Mouse (Mus musculus) CH12.LX (cell line): ENCODE measurements around the gene Nup133.

Experiments used
- CTCF ChIP-seq, 2 experiments: IDR thresholded peaks in 1 of 2; conservative IDR thresholded peaks in 1 of 2; 2 replicates each; pipeline ENCODE4 v1.5.1; 2011 to 2012; ENCODE audit warnings: low read depth in 2 of 2, low read length in 2 of 2, improper control_type of control experiment in 1 of 2, inconsistent platforms in 1 of 2, mild to moderate bottlenecking in 1 of 2, moderate library complexity in 1 of 2
- ELF1 ChIP-seq: IDR thresholded peaks from 2 replicates; pipeline ENCODE4 v1.6.1; 2014; ENCODE audit warnings: low read depth, mild to moderate bottlenecking, inconsistent platforms, low read length, improper control_type of control experiment
- EP300 ChIP-seq: IDR thresholded peaks from 2 replicates; pipeline ENCODE4 v1.6.1; 2011; ENCODE audit warnings: low read length, improper control_type of control experiment
- MAX ChIP-seq: IDR thresholded peaks from 2 replicates; pipeline ENCODE4 v1.6.1; 2011; ENCODE audit warnings: low read length, improper control_type of control experiment
- NELFE ChIP-seq: IDR thresholded peaks from 2 replicates; pipeline ENCODE4 v1.6.1; 2011; ENCODE audit warnings: low read depth, low read length, improper control_type of control experiment
- POLR2A ChIP-seq: IDR thresholded peaks from 2 replicates; pipeline ENCODE4 v1.6.1; 2011; ENCODE audit warnings: low read depth, mild to moderate bottlenecking, improper control_type of control experiment, low read length
- SIN3A ChIP-seq: IDR thresholded peaks from 2 replicates; pipeline ENCODE4 v1.6.1; 2012; ENCODE audit warnings: low read length, improper control_type of control experiment, inconsistent platforms
- TBP ChIP-seq: conservative IDR thresholded peaks from 2 replicates; pipeline ENCODE4 v1.6.1; 2011; ENCODE audit warnings: low read depth, low read length, improper control_type of control experiment
- TCF12 ChIP-seq: IDR thresholded peaks from 2 replicates; pipeline ENCODE4 v1.6.1; 2014; ENCODE audit warnings: low read depth, mild to moderate bottlenecking, inconsistent platforms, low read length, improper control_type of control experiment
- USF1 ChIP-seq: IDR thresholded peaks from 2 replicates; pipeline ENCODE4 v1.6.1; 2014; ENCODE audit warnings: low read depth, mild to moderate bottlenecking, inconsistent platforms, low read length, improper control_type of control experiment
- ZMIZ1 ChIP-seq: IDR thresholded peaks from 2 replicates; pipeline ENCODE4 v1.6.1; 2012; ENCODE audit warnings: low read depth, mild to moderate bottlenecking, inconsistent platforms, low read length, improper control_type of control experiment
- ZNF384 ChIP-seq: IDR thresholded peaks from 2 replicates; pipeline ENCODE4 v1.6.1; 2012; ENCODE audit warnings: low read depth, low read length, improper control_type of control experiment, inconsistent platforms

DNA sequence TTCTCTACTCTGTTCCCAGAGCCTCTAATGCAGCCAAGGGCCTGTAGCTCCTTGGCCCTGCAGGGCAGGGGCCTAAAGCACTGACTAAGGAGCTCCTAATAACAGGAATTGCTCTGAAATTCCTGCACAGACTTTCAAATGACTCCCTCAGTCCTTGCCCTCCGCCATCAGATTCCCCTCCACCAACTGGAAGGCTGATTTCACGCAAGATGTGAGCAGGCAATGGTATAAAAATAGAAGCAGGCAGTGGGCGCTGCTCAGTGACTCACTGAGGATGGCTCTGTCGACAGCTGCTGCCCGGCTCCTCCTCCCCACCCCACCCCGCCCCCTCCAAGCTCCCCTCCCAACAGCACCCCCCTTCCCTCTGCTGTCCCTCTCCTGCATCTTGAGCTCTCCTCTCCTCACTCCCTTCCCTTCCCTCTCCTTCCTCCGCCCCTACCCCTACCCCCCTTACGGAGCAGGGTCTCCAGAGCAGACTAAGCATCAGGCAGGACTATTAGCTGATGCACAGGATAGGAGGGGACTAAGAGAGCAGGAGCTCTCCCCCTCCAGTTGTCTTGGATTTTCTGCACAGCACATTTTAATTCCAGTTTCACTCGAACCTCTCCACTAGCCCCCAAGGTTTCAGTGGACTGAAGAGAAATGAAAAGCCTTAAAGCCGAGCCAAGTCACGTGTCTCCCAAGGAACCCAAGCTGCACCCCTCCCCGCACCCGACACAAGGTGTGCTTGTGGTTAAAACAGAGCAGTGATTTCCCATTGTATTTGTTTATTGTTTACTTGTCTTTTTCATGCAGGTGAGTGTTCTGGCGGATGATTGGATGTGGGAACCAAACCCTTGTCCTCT, 64.1 kb downstream of the Nup133 start:
- TF ChIP-seq CTCF (conservative IDR thresholded peaks at IDR 0.05 in 1 of 2, IDR thresholded peaks at IDR 0.05 in 1 of 2; ENCODE audit: low read depth in 2 of 2, low read length in 2 of 2) = no peak
- no peak for TF ChIP-seq POLR2A
- TF ChIP-seq EP300 = no peak
- no peak for TF ChIP-seq ZNF384
- TF ChIP-seq USF1 = no peak
- no peak for TF ChIP-seq ZMIZ1
- no peak for TF ChIP-seq ELF1
- no peak for TF ChIP-seq NELFE
- no peak for TF ChIP-seq SIN3A
- TF ChIP-seq TBP = no peak
- no peak for TF ChIP-seq MAX
- TF ChIP-seq TCF12 = no peak
